Comparison of ENCODE assay signal across 17 mouse cellular contexts in genomic region chr10:121958741-121959140, GRCm38 (mm10).
"Had no signal": no experiment of that assay in that cellular context is flagged by ENCODE, and none has a peak within 500 bp of the region (broad histone marks: within the 10 kb centered on the region; RNA-seq: fewer than 3 reads in every experiment).

No protein-coding gene starts in this region.

- ATAC-seq: hindbrain, embryonic 16.5 days; inflammation-experienced regulatory T-cells, adult 6 months; intestine, postnatal 0 days; liver, embryonic 12.5 days had no signal

- H3K9me3 ChIP-seq: limb, embryonic 15.5 days; liver, embryonic 12.5 days; midbrain, embryonic 10.5 days had no signal

- H3K27ac ChIP-seq: kidney, postnatal 0 days; limb, embryonic 15.5 days; liver, embryonic 12.5 days; midbrain, embryonic 10.5 days; stomach, postnatal 0 days had no signal

- H3K4me3 ChIP-seq: limb, embryonic 15.5 days; liver, embryonic 12.5 days; midbrain, embryonic 10.5 days had no signal

- H3K36me3 ChIP-seq: limb, embryonic 15.5 days; liver, embryonic 12.5 days; midbrain, embryonic 10.5 days had no signal

- H3K4me2 ChIP-seq: limb, embryonic 15.5 days; liver, embryonic 12.5 days; lung, embryonic 14.5 days had no signal

- H3K27me3 ChIP-seq: limb, embryonic 15.5 days; liver, embryonic 12.5 days had no signal

- DNase-seq: kidney, adult 9 months; kidney, postnatal 36 days; lung, embryonic 14.5 days; lung, postnatal 10 days; lung, postnatal 4 days; midbrain, embryonic 14.5 days; right cerebral cortex, postnatal 25 days; thymus, adult 18-20 months; thymus, postnatal 25 days had no signal

- H3K9ac ChIP-seq: limb, embryonic 15.5 days; liver, embryonic 12.5 days; lung, embryonic 14.5 days had no signal
